Mouse (Mus musculus) cerebral cortex, adult 2 months (tissue): Measurements from ENCODE around the gene Gm21943.

ENCODE experiments used
- WGBS: fragments of 180-500 bp; shearing (Covaris S2); methylation state at CpG from one replicate; pipeline ENCODE4 v1.1.7; 2018; 5-methylcytosine and 5-hydroxymethylcytosine counted together

Gm21943 gene

GRCm38 (mm10) chrY:57533644-57534043 is at the start of gene Gm21943:
Gene Gm21943 (minus strand): TSS chrY:57533744.
- WGBS = no CpG with 5 or more reads among the region's 4 CpGs
